Mouse (Mus musculus): ENCODE measurements around the gene Tmprss6.

Gene Tmprss6

DNA sequence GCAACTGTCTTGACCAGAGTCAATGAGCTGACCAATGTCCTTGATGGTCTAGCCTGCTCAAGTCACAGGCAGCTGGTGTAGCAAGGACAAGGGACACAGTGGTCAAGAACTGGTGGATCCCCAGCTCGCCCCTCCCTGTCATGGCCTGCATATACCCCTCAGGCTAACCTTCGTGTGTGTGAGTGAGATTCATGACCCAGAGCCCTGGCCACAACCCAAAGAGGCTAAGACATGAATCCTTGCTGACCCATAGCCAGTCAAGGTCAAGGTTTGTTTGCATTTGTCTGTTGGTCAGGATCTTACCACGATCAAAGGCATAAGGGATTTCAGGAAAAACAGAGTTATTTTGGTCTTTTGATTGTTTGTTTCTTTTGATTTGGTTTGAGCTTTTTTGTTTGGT lies 14.1 kb upstream of the Tmprss6 start:
- DNase-seq (ENCODE audit: low read depth, low spot score) = no peak

DNA sequence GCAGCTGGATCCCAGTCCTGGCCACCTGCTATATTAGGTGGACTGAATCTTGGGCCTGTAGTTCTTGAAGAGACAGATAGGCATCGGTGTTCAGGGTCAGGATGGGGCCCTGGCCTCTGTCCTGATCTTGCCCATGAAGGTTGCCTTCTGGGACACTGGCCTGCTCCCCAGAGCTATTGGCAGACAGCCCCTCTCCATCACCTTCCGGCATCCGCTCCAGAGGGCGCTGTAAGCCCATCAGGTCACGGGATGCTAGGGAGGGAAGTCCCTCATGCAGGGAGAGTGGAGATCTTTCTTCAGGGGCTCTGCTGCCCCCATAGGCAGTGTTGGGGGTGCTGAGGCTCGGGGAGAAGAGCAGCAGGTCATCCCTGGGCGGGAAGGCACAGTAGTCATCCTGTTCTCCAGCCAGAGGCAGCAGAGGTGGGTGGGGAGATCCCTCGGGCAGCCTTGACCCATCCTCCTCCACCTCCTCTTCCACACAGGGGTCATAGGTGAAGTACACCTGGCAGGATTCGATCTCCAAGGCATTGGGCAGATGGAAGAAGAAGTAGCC lies 13.1 kb upstream of the Tmprss6 start:
- no peak for DNase-seq (ENCODE audit: low read depth, low spot score)

DNA sequence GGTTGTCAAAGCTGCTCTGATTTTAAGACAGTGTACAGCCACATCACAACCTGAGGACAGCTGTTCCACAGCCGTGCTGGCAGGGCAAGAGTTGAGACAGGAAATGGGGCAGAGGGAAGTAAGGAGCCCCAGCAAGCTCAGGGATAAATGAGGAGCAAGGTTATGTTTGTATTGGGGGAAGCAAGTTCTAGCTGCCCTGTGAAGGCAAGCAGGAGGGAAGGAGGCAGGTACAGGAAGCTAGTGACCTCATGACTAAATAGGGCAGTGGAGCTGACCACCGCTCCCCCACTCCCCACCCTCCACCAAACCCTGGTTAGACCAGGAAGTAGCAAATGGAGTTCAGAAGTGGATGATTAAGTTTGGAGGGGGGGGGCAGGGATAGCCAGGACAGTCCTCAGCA lies 12.6 kb upstream of the Tmprss6 start:
- no peak for DNase-seq (ENCODE audit: low read depth, low spot score)

DNA sequence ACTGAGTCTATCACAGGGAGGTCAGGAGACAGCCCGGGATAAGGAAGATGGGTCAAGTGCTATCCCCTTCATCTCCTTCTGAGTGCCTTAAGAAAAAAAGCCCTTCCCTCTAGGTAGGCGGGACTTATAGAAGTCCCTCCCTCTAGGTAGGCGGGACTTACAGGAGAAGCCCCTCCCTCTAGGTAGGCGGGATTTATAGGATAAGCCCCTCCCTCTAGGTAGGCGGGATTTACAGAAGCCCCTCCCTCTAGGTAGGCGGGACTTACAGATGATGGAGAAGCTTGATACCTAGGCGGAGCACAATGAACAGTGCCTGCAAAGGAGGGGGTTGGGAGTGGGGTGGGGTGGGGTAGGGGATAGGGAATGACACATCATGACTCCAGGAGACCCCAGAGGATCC lies 11.7 kb upstream of the Tmprss6 start:
- DNase-seq (ENCODE audit: low read depth, low spot score) = peak; percentile 66

DNA sequence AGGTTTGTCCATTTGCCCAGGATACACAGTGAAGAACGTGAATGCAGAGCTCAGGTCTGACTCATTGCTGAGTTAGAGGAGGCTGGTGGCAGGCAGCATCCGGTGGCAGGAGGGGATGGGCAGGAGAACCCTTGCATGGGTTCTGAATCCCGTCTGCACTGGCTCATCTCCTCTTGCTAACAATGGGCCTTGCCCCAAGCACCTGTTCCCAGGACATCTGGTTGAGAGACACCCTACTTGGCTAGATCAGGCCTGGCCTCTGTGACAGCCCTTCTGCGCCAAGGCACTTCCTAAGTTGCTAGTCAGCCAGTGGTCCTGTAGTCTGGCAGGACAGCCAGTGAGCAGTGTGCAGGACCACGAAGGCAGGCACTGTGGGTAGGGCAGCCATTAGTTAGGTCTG lies 11.0 kb upstream of the Tmprss6 start:
- DNase-seq (ENCODE audit: low read depth, low spot score) = no peak

DNA sequence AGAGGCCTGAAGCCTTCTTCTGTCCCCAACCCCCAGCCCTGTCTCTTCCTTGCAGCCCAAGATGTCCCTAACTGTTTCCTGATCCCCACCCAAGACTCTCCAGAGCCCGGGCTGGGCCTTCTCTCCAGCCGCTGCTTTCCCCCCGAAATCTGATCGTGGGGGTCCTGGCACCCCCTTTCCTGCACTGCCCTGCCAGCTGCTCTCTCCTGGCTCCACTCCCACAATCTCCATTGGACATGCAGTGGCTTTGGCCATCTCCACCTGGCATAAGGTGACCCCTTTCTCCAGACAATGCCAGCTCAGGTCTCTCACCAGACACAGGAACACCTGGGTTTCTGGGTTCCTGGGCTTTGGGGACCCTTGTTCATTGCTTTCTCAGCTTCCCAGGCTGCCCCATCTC lies 9.6 kb upstream of the Tmprss6 start:
- no peak for DNase-seq (ENCODE audit: low read depth, low spot score)

DNA sequence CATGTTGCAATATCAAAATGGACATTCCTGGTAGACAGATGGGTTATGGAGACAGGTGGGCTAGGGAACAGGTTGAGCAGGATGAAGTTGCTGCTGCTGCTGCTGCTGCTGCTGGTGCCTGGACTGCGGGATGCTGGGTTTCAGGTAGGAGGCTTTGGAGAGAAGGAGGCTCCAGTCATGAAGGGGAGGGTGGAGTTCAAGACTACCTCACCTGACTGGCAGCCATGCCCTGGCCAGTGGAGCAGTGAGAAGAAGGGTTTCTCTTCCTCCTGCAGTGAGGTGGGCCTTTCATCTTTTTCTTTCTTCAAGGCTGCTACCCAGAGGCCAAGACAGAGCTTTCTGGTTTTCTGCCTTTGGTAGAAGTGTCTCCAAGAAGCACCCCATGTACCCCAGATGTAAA lies 8.4 kb upstream of the Tmprss6 start:
- no peak for DNase-seq (ENCODE audit: low read depth, low spot score)

DNA sequence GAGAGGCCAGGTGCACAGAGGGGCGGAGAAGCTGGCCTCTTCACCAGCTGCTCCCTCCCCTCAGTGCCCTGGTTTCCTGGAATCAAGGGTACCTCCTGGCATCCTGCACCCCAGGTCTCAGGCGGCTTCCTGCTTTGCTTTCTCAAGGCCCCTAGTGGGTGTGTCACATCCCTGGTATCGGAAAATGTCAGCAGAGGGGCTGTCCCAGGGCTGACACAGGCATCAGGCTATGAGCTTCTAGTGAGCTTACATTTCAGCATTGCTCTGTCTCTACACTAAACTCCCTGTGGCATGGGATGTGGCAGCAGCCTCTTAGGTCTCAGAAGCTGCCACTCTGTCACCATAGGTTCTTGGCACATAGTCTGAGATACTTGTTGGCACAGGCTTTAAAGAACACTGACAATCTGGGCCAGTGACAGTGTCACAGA lies 7.2 kb upstream of the Tmprss6 start:
- no peak for DNase-seq (ENCODE audit: low read depth, low spot score)

DNA sequence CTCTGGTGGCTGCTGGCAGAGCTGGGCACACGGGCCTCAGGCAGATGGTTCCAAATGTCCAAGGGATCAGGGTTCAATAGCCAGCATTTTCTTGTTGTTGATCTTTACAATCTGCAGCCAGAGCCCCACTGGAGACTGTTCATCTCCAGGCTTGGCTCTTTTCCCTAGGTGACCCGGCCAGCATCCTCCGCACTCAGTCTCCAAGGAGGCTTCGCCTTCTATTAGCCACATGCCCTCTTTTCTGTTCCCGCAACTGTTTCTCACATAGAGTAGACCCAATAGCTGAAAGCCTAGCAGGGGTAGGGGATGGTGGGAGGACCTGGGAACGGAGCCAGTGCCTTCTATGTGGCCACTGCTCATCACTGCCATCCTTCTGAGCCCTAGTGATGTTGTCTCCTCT lies 5.0 kb upstream of the Tmprss6 start:
- no peak for DNase-seq (ENCODE audit: low read depth, low spot score)

DNA sequence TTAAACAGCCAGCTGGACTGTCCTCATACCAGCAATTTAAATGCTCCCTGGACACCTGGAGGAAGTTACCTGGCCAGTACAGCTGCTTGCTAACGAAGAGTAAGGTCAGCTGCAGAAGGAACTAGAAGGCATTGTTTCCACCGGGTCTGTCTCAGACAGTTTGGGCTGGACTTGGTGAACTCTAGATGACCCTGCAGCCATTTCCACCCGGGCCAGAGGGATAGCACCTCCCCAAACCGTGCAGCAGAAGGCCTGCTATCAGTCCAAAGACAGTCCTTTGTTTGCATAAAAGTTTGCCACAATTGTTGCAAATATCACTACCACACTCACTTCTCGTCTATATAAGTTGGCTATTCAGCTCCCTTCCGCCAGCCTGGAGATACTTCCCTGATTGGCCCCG lies 3.5 kb upstream of the Tmprss6 start:
- DNase-seq (ENCODE audit: low read depth, low spot score) = no peak

DNA sequence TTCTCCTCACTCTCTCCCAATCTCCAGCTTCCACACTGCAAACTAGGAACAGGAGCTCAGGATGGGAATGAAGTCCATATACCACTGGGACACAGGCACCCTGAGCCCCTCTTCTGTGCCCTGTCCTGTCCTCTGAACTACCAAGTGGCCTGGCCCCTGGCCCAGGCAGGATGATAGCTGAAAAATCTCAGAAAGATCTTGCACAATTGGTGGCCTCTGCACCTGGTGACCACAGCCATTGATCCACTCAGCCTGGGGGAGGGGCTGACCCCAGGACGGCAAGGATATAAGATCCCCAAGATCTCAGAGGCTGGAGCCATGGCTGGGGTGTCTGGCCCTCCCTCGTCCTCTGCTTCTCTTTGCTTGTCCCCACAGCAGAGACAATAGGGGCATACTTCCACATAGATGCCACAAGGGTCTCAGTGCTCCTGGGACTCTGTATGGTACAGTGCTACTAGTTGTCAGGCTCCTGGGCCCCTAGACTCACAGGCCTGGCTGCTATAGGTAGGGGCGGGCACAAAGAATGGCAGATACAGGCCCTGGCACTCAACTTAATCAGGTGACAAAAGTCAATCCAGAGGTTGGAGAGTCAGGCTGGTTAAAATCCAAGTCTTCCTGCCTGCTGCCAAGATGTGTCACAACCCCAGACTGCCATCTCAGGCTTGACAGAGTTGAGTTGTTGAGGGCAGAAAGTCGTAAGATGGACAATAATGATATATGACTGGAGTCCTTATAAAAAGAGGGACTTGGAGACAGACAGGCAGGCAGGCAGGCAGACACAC lies 2.3 kb upstream of the Tmprss6 start:
- no peak for DNase-seq (ENCODE audit: low read depth, low spot score)

DNA sequence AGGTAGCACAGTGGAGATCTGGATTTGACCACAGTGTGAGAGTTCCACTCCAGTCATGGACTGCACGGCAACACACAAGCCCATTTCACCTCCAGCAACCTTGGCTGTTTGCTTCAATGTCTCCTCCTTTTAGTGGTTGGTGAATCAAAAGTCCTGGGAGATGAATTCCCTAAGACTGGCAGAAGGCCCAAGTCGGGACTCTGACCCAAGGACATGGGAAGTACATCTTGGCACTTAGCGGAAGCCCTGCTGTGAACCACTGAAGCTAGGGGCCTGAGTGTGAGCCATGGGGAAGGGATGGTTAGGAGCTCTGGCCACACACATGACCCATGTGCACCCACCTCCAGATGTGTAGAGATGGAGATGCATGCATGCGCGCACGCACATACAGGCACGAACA lies 864 bp downstream of the Tmprss6 start:
- no peak for DNase-seq (ENCODE audit: low read depth, low spot score)

DNA sequence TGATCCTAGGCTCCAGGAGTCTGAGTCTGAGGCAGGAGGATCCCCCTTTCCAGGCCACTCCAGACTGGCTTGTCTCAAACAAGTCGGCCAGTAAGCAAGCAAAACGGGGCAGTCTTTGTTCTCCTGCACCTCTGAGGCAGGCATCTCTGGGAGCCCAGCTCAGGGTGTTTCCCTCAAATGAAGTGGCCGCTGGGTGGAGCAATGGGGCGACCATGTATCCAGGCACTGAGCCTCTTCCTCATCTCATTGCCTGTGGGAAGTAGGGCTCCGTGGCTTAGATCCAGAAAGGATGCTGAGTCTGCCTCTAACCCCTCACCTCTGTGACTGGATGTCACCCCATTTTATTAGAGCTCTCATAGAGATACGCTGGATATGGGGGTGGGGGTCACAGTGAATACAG lies 1.6 kb downstream of the Tmprss6 start:
- DNase-seq (ENCODE audit: low read depth, low spot score) = no peak

DNA sequence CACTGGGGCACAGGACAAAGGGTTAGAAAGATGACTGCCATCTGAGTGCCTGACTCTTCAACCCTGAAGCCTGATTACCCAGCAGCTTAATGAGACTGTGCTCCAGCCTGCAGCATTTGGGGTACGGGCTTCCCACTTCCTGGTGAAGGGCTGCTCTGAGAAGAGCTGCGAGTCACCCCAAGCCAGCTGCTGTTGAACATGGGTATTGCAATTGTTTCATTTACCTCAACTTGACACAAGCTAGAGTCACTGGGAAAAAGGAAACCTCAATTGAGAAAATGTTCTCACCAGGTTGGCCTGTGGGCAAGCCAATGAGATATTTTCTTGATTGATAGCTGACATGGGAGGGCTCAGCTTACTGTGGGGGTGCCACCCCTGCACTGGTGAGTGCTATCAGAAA lies 5.5 kb downstream of the Tmprss6 start:
- no peak for DNase-seq (ENCODE audit: low read depth, low spot score)

DNA sequence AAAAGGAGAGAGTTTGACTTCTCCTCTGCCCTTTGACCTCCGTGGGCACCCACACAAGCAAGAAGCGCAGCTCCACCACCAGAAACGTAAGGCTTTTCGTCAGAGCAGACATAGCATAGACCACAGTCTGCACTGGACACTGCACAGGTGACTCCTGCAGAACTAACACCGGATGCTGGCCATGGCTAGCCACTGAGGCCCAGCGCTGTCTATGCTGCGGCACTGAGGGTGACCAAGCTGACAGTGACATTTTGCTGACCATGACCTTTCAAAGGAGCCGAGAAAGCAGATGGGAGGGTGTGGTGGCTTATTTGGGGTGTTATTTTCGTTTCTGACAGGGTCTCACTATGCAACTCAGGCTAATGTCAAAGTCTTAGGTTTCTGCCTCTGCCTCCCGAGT lies 11.2 kb downstream of the Tmprss6 start:
- no peak for DNase-seq (ENCODE audit: low read depth, low spot score)

DNA sequence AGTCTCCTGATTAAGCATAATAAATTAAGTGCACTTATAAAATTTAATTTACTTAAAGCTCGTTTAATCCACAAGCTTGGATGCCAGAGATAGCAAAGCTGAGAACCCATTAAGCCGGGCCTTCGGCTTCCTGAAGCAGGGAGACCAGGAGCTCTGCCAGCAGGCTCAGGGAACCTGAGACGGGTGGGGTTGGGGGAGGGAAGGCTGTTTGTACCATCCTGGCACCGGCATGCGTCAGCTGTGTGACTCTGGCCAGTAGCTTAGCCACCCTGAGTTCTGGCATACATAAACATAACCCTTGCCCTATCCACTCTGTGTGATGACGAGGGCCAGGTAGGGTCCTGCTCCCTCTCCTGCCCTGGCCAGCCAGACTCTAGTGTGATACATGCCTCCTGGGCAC lies 12.4 kb downstream of the Tmprss6 start:
- no peak for DNase-seq (ENCODE audit: low read depth, low spot score)

DNA sequence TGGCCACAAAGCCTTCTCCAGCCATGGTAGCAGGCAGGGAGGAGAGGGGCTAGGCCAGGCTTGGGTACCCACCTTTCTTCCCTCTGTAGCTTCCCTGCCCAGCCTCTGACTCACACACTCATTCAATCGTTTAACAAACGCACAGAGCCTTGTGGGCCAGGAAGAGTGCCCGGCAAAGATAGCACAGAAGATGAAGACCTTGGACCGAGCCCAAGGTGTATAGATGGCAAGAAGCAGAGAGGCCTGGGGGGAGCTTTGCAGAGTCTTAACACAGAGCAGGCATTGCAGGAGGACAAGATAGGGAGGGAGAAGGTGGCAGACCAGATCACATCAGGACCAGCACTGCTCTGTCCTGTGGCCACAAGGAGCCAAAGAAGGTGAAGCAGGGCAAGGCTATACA lies 13.3 kb downstream of the Tmprss6 start:
- no peak for DNase-seq (ENCODE audit: low read depth, low spot score)

DNA sequence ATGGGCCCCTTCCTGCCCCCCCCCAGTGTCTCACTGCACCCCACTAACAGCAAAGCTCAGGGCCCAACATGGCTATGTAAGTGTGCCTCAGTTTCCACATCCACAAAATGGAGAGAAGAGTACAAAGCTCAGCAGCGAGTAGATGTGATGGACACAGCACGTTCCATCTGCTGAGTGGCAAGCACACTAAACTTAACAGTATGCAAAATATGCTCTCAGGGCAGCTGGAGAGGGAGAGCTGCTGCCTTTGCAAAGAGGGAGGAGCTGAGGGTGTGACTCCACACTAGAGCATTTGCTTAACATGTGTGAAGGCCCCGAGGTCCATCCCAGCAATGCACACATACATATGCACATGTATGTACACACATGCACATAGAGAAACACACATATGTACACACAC lies 15.5 kb downstream of the Tmprss6 start:
- no peak for DNase-seq (ENCODE audit: low read depth, low spot score)

DNA sequence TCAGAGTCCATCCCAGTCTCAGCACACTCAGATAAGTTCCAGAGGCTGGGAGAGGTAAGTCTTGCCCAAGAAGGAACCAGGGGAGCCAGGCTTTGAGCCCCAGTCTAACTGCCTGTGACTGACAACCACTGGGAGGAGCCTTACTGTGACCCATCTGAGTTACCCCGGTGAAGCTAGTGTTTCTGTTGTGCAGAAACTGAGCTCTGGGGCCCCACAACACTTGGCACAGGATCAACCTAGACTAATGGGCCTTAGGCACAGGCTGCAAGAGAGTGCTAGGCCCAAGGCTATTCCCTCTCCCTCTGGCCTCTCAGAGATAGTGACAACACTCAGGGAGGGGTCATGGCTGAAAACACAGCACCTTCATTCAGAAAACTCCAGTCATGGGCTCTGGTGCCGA lies 17.2 kb downstream of the Tmprss6 start:
- DNase-seq (ENCODE audit: low read depth, low spot score) = no peak

DNA sequence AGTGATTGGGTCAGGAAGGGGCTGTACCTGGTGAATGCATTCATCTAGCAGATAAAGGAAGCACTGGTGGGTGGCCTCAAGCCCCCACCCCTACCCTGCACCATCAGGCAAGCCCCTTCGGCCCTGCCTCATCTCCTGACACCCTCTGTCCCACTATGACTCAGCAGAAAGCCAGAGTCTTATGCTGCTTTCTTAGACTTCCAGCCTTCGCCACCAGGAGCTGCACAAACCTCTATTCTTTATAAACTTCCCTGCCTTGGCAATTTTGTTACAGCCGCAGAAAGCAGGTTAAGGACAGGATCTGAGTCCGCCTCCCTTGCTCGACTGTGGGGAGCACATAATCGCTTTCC lies 18.0 kb downstream of the Tmprss6 start:
- peak; percentile 85 for DNase-seq (ENCODE audit: low read depth, low spot score)

DNA sequence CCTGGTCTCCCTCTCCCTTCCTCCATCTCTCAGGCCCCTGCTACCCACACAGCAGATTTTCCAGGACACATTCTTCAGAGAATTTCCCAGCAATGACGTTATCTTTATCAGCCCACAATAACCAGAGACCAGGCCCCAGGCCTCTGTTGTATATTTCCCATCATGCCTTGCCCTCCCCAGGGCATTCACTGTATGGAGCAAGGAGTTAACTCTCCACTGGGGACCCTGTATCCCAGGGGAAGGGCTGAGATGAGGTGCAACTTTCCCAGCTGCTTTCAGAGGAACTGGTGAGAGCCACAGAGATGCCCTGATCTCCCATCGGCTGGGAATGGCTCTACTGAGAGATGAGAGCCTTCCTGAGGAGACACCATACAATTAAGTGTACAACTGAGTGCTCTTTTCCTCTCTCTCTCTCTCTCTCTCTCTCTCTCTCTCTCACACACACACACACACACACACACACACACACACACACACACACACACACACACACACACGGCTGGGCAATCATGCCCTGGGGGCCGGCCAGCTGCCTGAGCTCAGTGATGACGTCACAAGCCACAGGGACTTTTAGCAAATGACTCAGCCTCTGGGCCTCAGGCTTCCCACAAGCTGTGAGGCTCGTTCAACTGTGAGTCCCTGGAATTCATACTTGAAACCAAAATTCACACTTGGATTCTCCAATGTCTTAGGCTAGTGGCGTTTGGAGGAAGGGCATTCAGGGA lies 18.6 kb downstream of the Tmprss6 start:
- peak; percentile 75 for DNase-seq (ENCODE audit: low read depth, low spot score)

DNA sequence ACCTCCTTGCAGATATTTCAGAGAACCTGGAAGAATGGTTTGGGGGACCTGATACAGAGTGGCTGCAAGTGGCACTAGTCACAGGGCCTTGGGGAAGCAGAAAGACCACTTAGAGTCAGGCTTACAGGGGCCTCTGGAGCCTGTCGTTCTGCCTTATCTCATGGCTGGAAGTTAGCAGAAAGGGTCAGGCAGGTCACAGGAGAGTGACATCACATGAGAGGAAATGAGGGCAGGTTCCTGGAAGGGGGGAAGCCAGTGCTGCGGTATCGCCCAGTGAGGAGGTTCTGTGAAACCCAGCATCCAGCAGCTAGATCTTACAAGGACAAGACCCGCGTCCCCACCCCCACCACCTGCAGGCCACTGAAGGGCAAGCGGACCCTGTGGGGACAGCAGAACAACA lies 19.3 kb downstream of the Tmprss6 start:
- DNase-seq (ENCODE audit: low read depth, low spot score) = no peak

Measured in ZHBTc4 (cell line).